Mouse (Mus musculus): Measurements from ENCODE around the gene Rep15.

Rep15 gene

GRCm38 (mm10) chr6:147030096-147030885 is 2.1 kb upstream of the Rep15 start:
- DNase-seq (ENCODE audit: low spot score), result no peak

- DNase-seq (ENCODE audit: low spot score), result peak; percentile 80
These were observed 10.2 kb downstream of the Rep15 start, which contains the start of gene Mrps35 for GRCm38 (mm10) chr6:147042291-147043290. Mrps35 (plus strand) TSS chr6:147042764.

GRCm38 (mm10) chr6:147043633-147044032 is 11.2 kb downstream of the Rep15 start:
- DNase-seq (ENCODE audit: low spot score), result no peak

GRCm38 (mm10) chr6:147049239-147049805 is 16.9 kb downstream of the Rep15 start:
- no peak for DNase-seq (ENCODE audit: low spot score)

- no peak for DNase-seq (ENCODE audit: low spot score)
These were observed 19.3 kb downstream of the Rep15 start for GRCm38 (mm10) chr6:147051666-147052065.

GRCm38 (mm10) chr6:147052440-147052839 is 20.1 kb downstream of the Rep15 start:
- no peak for DNase-seq (ENCODE audit: low spot score)

GRCm38 (mm10) chr6:147053785-147054646 is 21.6 kb downstream of the Rep15 start:
- no peak for DNase-seq (ENCODE audit: low spot score)

GRCm38 (mm10) chr6:147055374-147055977 is 23.1 kb downstream of the Rep15 start:
- no peak for DNase-seq (ENCODE audit: low spot score)

- no peak for DNase-seq (ENCODE audit: low spot score)
These were observed 26.9 kb downstream of the Rep15 start for GRCm38 (mm10) chr6:147059326-147059725.

- DNase-seq (ENCODE audit: low spot score), result no peak
These were observed 29.2 kb downstream of the Rep15 start for GRCm38 (mm10) chr6:147061630-147062029.

GRCm38 (mm10) chr6:147062034-147062433 is 29.6 kb downstream of the Rep15 start:
- no peak for DNase-seq (ENCODE audit: low spot score)

GRCm38 (mm10) chr6:147062694-147063093 is 30.3 kb downstream of the Rep15 start:
- no peak for DNase-seq (ENCODE audit: low spot score)

GRCm38 (mm10) chr6:147064226-147064943 is 32.0 kb downstream of the Rep15 start:
- no peak for DNase-seq (ENCODE audit: low spot score)

GRCm38 (mm10) chr6:147064944-147065261 is 32.5 kb downstream of the Rep15 start:
- no peak for DNase-seq (ENCODE audit: low spot score)

- no peak for DNase-seq (ENCODE audit: low spot score)
These were observed 43.5 kb downstream of the Rep15 start for GRCm38 (mm10) chr6:147075808-147076387.

GRCm38 (mm10) chr6:147076878-147077277 is 44.5 kb downstream of the Rep15 start:
- no peak for DNase-seq (ENCODE audit: low spot score)

- no peak for DNase-seq (ENCODE audit: low spot score)
These were observed 47.5 kb downstream of the Rep15 start for GRCm38 (mm10) chr6:147079919-147080318.
